Mouse (Mus musculus) kidney, adult 9 months (tissue): ENCODE data around the gene Zfp664.

Source experiments
- DNase-seq: peaks from one replicate; pipeline ENCODE4 v3.0.0; 2022

Zfp664 gene

DNA sequence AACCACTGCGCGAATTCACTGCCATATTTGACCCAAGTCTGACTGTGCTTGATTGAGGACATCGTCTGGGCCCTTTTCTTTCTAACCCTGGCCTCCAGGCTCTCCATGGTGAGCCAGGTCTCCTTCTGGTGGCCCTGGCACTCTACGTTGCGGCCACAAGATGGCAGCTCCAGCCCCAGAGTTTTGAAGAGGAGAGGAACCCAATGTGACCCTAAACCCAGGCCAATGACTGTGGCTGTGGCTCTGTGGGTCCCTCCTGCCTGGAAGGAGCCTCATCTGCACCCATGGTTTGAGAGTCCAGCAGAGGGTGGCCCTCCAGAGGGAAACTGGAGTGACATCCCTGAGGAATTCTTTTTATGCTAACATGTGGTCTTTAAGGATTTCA is 67.6 kb downstream of the Zfp664 start:
- peak; percentile 52 for DNase-seq

DNA sequence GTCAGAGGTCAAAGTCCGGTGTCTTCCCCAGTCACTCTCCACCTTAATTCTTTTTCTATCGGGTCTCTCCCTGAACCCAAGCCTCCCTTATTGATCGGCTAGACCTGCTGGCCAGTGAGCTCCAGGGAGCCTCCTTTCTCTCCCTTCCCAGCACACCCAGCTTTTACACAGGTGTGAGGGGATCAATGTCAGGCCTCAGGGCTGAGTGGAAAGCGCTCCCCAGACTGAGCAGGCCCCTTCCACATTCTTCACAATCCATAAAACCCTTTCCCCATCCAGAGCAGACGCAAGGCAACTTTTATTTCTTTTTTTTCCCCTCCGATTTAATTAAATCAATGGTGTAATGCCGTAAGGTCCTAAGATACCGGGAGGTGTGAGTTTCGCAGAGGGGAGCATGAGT is 68.1 kb downstream of the Zfp664 start:
- DNase-seq = no peak

GRCm38 (mm10) chr5:124931076-124931475 is 68.6 kb downstream of the Zfp664 start:
- no peak for DNase-seq

DNA sequence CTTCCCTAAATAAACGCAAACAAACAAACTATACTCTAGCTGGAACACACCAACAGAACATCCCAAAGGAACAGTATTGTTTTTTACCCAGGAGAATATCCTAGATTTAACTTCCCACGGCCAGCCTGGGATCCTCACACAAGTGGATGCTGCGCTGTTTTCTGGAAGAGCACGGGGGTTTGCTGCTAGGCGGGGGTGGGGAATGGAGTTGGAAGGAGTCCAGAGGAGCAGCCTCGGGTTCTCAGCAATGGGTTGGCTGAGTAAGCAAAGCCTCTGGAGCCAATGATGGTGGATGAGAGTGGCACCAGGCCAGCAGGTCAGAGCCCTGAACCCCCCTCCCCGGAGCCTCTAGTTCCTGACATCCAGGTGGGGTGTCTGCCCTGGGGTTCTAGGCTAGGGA is 72.1 kb downstream of the Zfp664 start:
- no peak for DNase-seq

GRCm38 (mm10) chr5:124943181-124943792 is 80.8 kb downstream of the Zfp664 start:
- no peak for DNase-seq

- DNase-seq = peak; percentile 58
Observed at GRCm38 (mm10) chr5:124943793-124944383, 81.4 kb downstream of the Zfp664 start.

- no peak for DNase-seq
Observed at GRCm38 (mm10) chr5:124944384-124944783, 81.9 kb downstream of the Zfp664 start.

GRCm38 (mm10) chr5:124945046-124945445 is 82.6 kb downstream of the Zfp664 start:
- no peak for DNase-seq

DNA sequence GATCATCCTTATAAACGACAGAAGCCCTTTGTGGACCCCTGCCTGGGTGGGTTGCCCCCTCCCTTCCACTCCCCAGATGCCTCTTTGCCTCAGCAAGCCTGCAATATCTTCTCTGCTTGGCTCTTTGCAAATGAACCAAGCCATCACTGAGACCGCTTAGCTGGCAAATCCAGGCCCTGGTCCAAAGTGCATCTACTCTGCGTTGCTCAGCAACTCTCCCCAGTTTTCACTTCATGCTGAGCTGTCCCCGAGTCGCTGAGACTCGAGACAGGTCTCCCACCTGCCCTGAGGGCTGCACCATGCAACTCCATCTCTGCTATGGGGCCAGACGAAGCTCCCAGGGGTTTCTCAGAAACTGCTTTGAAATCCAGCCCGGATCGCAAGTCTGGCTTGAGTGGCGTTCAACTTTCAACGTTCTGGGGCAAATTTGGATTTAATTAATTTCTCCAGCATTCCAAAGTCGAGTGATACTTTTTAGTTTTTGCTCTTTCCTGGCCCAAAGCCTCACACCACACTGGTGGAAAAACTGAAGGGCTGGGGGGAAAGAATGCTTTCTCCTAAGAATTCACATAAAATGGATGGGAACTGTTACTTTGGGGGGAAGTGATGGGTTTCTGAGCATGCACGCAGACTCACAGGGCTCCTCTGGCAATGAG is 88.3 kb downstream of the Zfp664 start:
- peak; percentile 44 for DNase-seq

DNA sequence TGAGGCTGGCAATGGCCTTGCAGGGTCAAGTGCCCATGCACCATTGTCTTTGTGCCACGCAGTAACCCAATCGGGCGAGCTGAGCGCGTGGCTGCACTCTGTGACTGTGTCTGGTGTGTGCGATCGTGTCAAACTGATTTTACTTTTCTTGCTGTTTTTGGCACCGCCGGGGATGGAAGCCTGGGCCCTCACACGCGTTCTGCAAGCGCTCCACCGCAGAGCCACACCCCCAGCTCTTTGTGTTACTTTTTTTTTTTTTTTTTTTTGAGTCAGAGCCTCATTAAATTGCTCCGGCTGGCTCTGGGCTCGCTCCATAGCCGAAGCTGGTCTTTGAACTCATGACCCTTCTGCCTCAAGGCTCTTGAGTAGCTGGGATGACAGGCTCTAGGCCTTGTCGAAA is 88.8 kb downstream of the Zfp664 start:
- no peak for DNase-seq
